Mouse (Mus musculus): ENCODE data around the gene Ffar4. TPM values are rescaled to one million over a fixed set of nuclear protein-coding genes. Genes with fewer than 3 reads are reported as not detected.

The Ffar4 gene
- total and polyA plus RNA-seq, 3 experiments: not detected

GRCm38 (mm10) chr19:38125219-38125610 lies 28.3 kb downstream of the Ffar4 start, which contains the start of gene Rbp4:
TSS of gene Rbp4 (minus strand) at chr19:38125281.
- Histone ChIP-seq H3K4me1 (ENCODE audit: insufficient read depth, low read depth, low read length) (no peaks in the 10 kb centered on the region), H3K9me3 (replicated peaks) (no peaks in the 10 kb centered on the region), H3K27me3 (ENCODE audit: insufficient read depth, low read length) (peaks cover 13% of the 10 kb centered on the region; the same call in 1 of the 2 replicates), H3K36me3 (replicated peaks) (no peaks in the 10 kb centered on the region), H3K4me3 (ENCODE audit: low read depth, low read length) (no peak within 1 kb of the TSS)
- no peak for ATAC-seq (ENCODE audit: extremely low read depth, insufficient number of reproducible peaks, low FRiP score, poor library complexity, severe bottlenecking)
- TF ChIP-seq GATA1 (IDR thresholded peaks at IDR 0.05; ENCODE audit: borderline replicate concordance, low read length) (no peak), CTCF (IDR thresholded peaks at IDR 0.05; ENCODE audit: low read depth, low read length) (no peak), GATA2 (IDR thresholded peaks at IDR 0.05; ENCODE audit: borderline replicate concordance, low read depth, low read length) (no peak), TAL1 (conservative IDR thresholded peaks at IDR 0.05; ENCODE audit: low read depth, low read length) (no peak), POLR2AphosphoS5 (IDR thresholded peaks at IDR 0.05; ENCODE audit: insufficient replicate concordance, low read depth, low read length) (no peak)
- DNase-seq (ENCODE audit: low spot score): no peak

GRCm38 (mm10) chr19:38126656-38127055 lies 29.8 kb downstream of the Ffar4 start:
- H3K36me3 ChIP-seq (replicated peaks): no peaks in the 10 kb centered on the region
- no peaks in the 10 kb centered on the region for H3K4me1 ChIP-seq (ENCODE audit: insufficient read depth, low read depth, low read length)
- ATAC-seq (ENCODE audit: extremely low read depth, insufficient number of reproducible peaks, low FRiP score, poor library complexity, severe bottlenecking) (no peak), DNase-seq (ENCODE audit: low spot score) (no peak)
- H3K27me3 ChIP-seq (ENCODE audit: insufficient read depth, low read length): peaks cover 13% of the 10 kb centered on the region; the same call in 1 of the 2 replicates
- TF ChIP-seq TAL1 (conservative IDR thresholded peaks at IDR 0.05; ENCODE audit: low read depth, low read length): no peak
- TF ChIP-seq GATA1 (IDR thresholded peaks at IDR 0.05; ENCODE audit: borderline replicate concordance, low read length): no peak
- TF ChIP-seq POLR2AphosphoS5 (IDR thresholded peaks at IDR 0.05; ENCODE audit: insufficient replicate concordance, low read depth, low read length): no peak
- no peak for TF ChIP-seq GATA2 (IDR thresholded peaks at IDR 0.05; ENCODE audit: borderline replicate concordance, low read depth, low read length)
- no peak for TF ChIP-seq CTCF (IDR thresholded peaks at IDR 0.05; ENCODE audit: low read depth, low read length)
- no peaks in the 10 kb centered on the region for H3K9me3 ChIP-seq (replicated peaks)
- H3K4me3 ChIP-seq (ENCODE audit: low read depth, low read length): no peak overlapping the region

GRCm38 (mm10) chr19:38132481-38132880 lies 35.6 kb downstream of the Ffar4 start, which contains the start of gene Pde6c:
TSS of gene Pde6c (plus strand) at chr19:38132781.
- H3K36me3 ChIP-seq (replicated peaks): no peaks in the 10 kb centered on the region
- no peak for TF ChIP-seq GATA2 (IDR thresholded peaks at IDR 0.05; ENCODE audit: borderline replicate concordance, low read depth, low read length)
- TF ChIP-seq GATA1 (IDR thresholded peaks at IDR 0.05; ENCODE audit: borderline replicate concordance, low read length): no peak
- TF ChIP-seq TAL1 (conservative IDR thresholded peaks at IDR 0.05; ENCODE audit: low read depth, low read length): no peak
- TF ChIP-seq POLR2AphosphoS5 (IDR thresholded peaks at IDR 0.05; ENCODE audit: insufficient replicate concordance, low read depth, low read length): no peak
- no peak for TF ChIP-seq CTCF (IDR thresholded peaks at IDR 0.05; ENCODE audit: low read depth, low read length)
- DNase-seq (ENCODE audit: low spot score) (no peak), ATAC-seq (ENCODE audit: extremely low read depth, insufficient number of reproducible peaks, low FRiP score, poor library complexity, severe bottlenecking) (no peak)
- peaks cover 10% of the 10 kb centered on the region for H3K27me3 ChIP-seq (ENCODE audit: insufficient read depth, low read length)
- H3K9me3 ChIP-seq (replicated peaks): no peaks in the 10 kb centered on the region
- no peaks in the 10 kb centered on the region for H3K4me1 ChIP-seq (ENCODE audit: insufficient read depth, low read depth, low read length)
- no peak within 1 kb of the TSS for H3K4me3 ChIP-seq (ENCODE audit: low read depth, low read length)

GRCm38 (mm10) chr19:38133986-38134385 lies 37.1 kb downstream of the Ffar4 start:
- no peaks in the 10 kb centered on the region for H3K4me1 ChIP-seq (ENCODE audit: insufficient read depth, low read depth, low read length)
- no peaks in the 10 kb centered on the region for H3K36me3 ChIP-seq (replicated peaks)
- peaks cover 10% of the 10 kb centered on the region for H3K27me3 ChIP-seq (ENCODE audit: insufficient read depth, low read length)
- H3K9me3 ChIP-seq (replicated peaks): no peaks in the 10 kb centered on the region
- TF ChIP-seq POLR2AphosphoS5 (IDR thresholded peaks at IDR 0.05; ENCODE audit: insufficient replicate concordance, low read depth, low read length) (no peak), CTCF (IDR thresholded peaks at IDR 0.05; ENCODE audit: low read depth, low read length) (no peak), GATA1 (IDR thresholded peaks at IDR 0.05; ENCODE audit: borderline replicate concordance, low read length) (no peak), TAL1 (conservative IDR thresholded peaks at IDR 0.05; ENCODE audit: low read depth, low read length) (no peak), GATA2 (IDR thresholded peaks at IDR 0.05; ENCODE audit: borderline replicate concordance, low read depth, low read length) (no peak)
- ATAC-seq (ENCODE audit: extremely low read depth, insufficient number of reproducible peaks, low FRiP score, poor library complexity, severe bottlenecking) (no peak), DNase-seq (ENCODE audit: low spot score) (no peak)
- no peak overlapping the region for H3K4me3 ChIP-seq (ENCODE audit: low read depth, low read length)

- H3K9me3 ChIP-seq (replicated peaks): no peaks in the 10 kb centered on the region
- no peaks in the 10 kb centered on the region for H3K36me3 ChIP-seq (replicated peaks)
- no peak for ATAC-seq (ENCODE audit: extremely low read depth, insufficient number of reproducible peaks, low FRiP score, poor library complexity, severe bottlenecking)
- no peaks in the 10 kb centered on the region for H3K4me1 ChIP-seq (ENCODE audit: insufficient read depth, low read depth, low read length)
- peaks cover 10% of the 10 kb centered on the region for H3K27me3 ChIP-seq (ENCODE audit: insufficient read depth, low read length)
- no peak for DNase-seq (ENCODE audit: low spot score)
- TF ChIP-seq GATA2 (IDR thresholded peaks at IDR 0.05; ENCODE audit: borderline replicate concordance, low read depth, low read length) (no peak), CTCF (IDR thresholded peaks at IDR 0.05; ENCODE audit: low read depth, low read length) (no peak), GATA1 (IDR thresholded peaks at IDR 0.05; ENCODE audit: borderline replicate concordance, low read length) (no peak), TAL1 (conservative IDR thresholded peaks at IDR 0.05; ENCODE audit: low read depth, low read length) (no peak), POLR2AphosphoS5 (IDR thresholded peaks at IDR 0.05; ENCODE audit: insufficient replicate concordance, low read depth, low read length) (no peak)
- H3K4me3 ChIP-seq (ENCODE audit: low read depth, low read length): no peak overlapping the region
These were observed 37.9 kb downstream of the Ffar4 start for GRCm38 (mm10) chr19:38134806-38135205.

- no peaks in the 10 kb centered on the region for H3K4me1 ChIP-seq (ENCODE audit: insufficient read depth, low read depth, low read length)
- no peaks in the 10 kb centered on the region for H3K36me3 ChIP-seq (replicated peaks)
- peaks cover 14% of the 10 kb centered on the region; the same call in 1 of the 2 replicates for H3K27me3 ChIP-seq (ENCODE audit: insufficient read depth, low read length)
- H3K4me3 ChIP-seq (ENCODE audit: low read depth, low read length): no peak overlapping the region
- no peaks in the 10 kb centered on the region for H3K9me3 ChIP-seq (replicated peaks)
- DNase-seq (ENCODE audit: low spot score): no peak
- TF ChIP-seq TAL1 (conservative IDR thresholded peaks at IDR 0.05; ENCODE audit: low read depth, low read length) (no peak), GATA2 (IDR thresholded peaks at IDR 0.05; ENCODE audit: borderline replicate concordance, low read depth, low read length) (no peak), CTCF (IDR thresholded peaks at IDR 0.05; ENCODE audit: low read depth, low read length) (no peak), POLR2AphosphoS5 (IDR thresholded peaks at IDR 0.05; ENCODE audit: insufficient replicate concordance, low read depth, low read length) (no peak), GATA1 (IDR thresholded peaks at IDR 0.05; ENCODE audit: borderline replicate concordance, low read length) (no peak)
- no peak for ATAC-seq (ENCODE audit: extremely low read depth, insufficient number of reproducible peaks, low FRiP score, poor library complexity, severe bottlenecking)
These were observed 46.8 kb downstream of the Ffar4 start for GRCm38 (mm10) chr19:38143540-38144271.

All from G1E (cell line).